Mouse (Mus musculus) myocyte (in vitro differentiated cells): Measurements from ENCODE around the gene Efcc1. TPM values are rescaled to one million over a fixed set of nuclear protein-coding genes. Genes with fewer than 3 reads are reported as not detected.
A peak's percentile ranks its signal among the peaks of the same experiment; 100 is the strongest.

Experiments
- H3K27me3 ChIP-seq: one replicate; pipeline ENCODE4 v1.6.1; 2011; ENCODE audit not compliant: control insufficient read depth, insufficient read depth, insufficient read length
- H3K36me3 ChIP-seq: one replicate; pipeline ENCODE4 v1.6.1; 2011; ENCODE audit not compliant: control insufficient read depth, insufficient read depth
- H3K4me2 ChIP-seq: one replicate; pipeline ENCODE4 v1.6.1; 2011; ENCODE audit warnings: low read depth, control low read depth
- H3K4me3 ChIP-seq: one replicate; pipeline ENCODE4 v1.5.1; 2011; ENCODE audit warnings: mild to moderate bottlenecking, control low read depth, moderate library complexity
- H3K79me2 ChIP-seq: one replicate; pipeline ENCODE4 v1.6.1; 2011; ENCODE audit not compliant: control insufficient read depth, insufficient read depth
- H3ac ChIP-seq: one replicate; pipeline ENCODE4 v1.6.1; 2011; ENCODE audit not compliant: control insufficient read depth, insufficient read length
- CEBPB ChIP-seq: IDR thresholded peaks from 2 replicates; pipeline ENCODE4 v1.6.1; 2011; ENCODE audit warnings: mild to moderate bottlenecking, moderate library complexity; ENCODE audit not compliant: poor library complexity, insufficient read depth, severe bottlenecking
- E2F4 ChIP-seq: IDR thresholded peaks from one replicate; pipeline ENCODE4 v1.6.1; 2011; ENCODE audit warnings: mild to moderate bottlenecking, control low read depth, moderate library complexity; ENCODE audit not compliant: insufficient read depth
- MAX ChIP-seq: IDR thresholded peaks from one replicate; pipeline ENCODE4 v1.6.1; 2011; ENCODE audit warnings: low read depth, mild to moderate bottlenecking, control low read depth
- MYOD1 ChIP-seq, 3 experiments: IDR thresholded peaks; one replicate each; pipeline ENCODE4 v1.6.1; 2011; ENCODE audit warnings: control low read depth in 2 of 3, low read depth in 2 of 3, mild to moderate bottlenecking in 2 of 3, moderate library complexity in 1 of 3; ENCODE audit not compliant: insufficient read length in 2 of 3, control insufficient read depth in 1 of 3
- MYOG ChIP-seq, 3 experiments: IDR thresholded peaks; one replicate each; pipeline ENCODE4 v1.6.1; 2011; ENCODE audit warnings: control low read depth in 2 of 3, low read depth in 2 of 3, mild to moderate bottlenecking in 2 of 3; ENCODE audit not compliant: insufficient read length in 2 of 3, control insufficient read depth in 1 of 3, insufficient read depth in 1 of 3
- POLR2A ChIP-seq: IDR thresholded peaks from one replicate; pipeline ENCODE4 v1.6.1; 2011; ENCODE audit warnings: low read depth, mild to moderate bottlenecking, control low read depth, moderate library complexity; ENCODE audit not compliant: insufficient read length
- POLR2AphosphoS2 ChIP-seq: IDR thresholded peaks from one replicate; pipeline ENCODE4 v1.6.1; 2011; ENCODE audit warnings: low read depth, control low read depth; ENCODE audit not compliant: insufficient read length
- REST ChIP-seq: IDR thresholded peaks from one replicate; pipeline ENCODE4 v1.6.1; 2011; ENCODE audit warnings: mild to moderate bottlenecking, control low read depth, moderate library complexity; ENCODE audit not compliant: insufficient read depth, insufficient read length
- SRF ChIP-seq: IDR thresholded peaks from one replicate; pipeline ENCODE4 v1.6.1; 2011; ENCODE audit warnings: low read depth; ENCODE audit not compliant: control insufficient read depth, insufficient read length
- TCF12 ChIP-seq: IDR thresholded peaks from one replicate; pipeline ENCODE4 v1.6.1; 2011; ENCODE audit warnings: mild to moderate bottlenecking, control low read depth; ENCODE audit not compliant: poor library complexity, insufficient read depth, severe bottlenecking
- TCF3 ChIP-seq: IDR thresholded peaks from one replicate; pipeline ENCODE4 v1.6.1; 2011; ENCODE audit warnings: low read depth, control low read depth; ENCODE audit not compliant: insufficient read length
- USF1 ChIP-seq: IDR thresholded peaks from one replicate; pipeline ENCODE4 v1.6.1; 2011; ENCODE audit warnings: low read depth, mild to moderate bottlenecking, control low read depth, moderate library complexity
- polyA plus RNA-seq: library from polyadenylated mRNA; unstranded; fragments of >200 nt; fragmentation: generic; extraction: Trizol; gene quantifications from one replicate; pipeline ENCODE4 v1.2.1, GENCODE M21; 2012; ENCODE audit warnings: missing spikeins

The Efcc1 gene
- polyA plus RNA-seq, 1 experiment: 0.04 TPM

- H3K27me3 ChIP-seq: no peaks in the 10 kb centered on the region
- no peak overlapping the region for H3K4me2 ChIP-seq
- no peak overlapping the region for H3K4me3 ChIP-seq
- no peaks in the 10 kb centered on the region for H3K79me2 ChIP-seq
- no peaks in the 10 kb centered on the region for H3K36me3 ChIP-seq
- no peak for TF ChIP-seq REST
- no peak for TF ChIP-seq POLR2AphosphoS2
- TF ChIP-seq MAX: no peak
- TF ChIP-seq TCF3: no peak
- no peak for TF ChIP-seq E2F4
- no peak for TF ChIP-seq USF1
- TF ChIP-seq SRF: no peak
- TF ChIP-seq MYOG (IDR thresholded peaks at IDR 0.05; ENCODE audit: control insufficient read depth in 1 of 3, insufficient read depth in 1 of 3, insufficient read length in 2 of 3, low read depth in 2 of 3): no peak
- TF ChIP-seq TCF12: no peak
- TF ChIP-seq POLR2A: no peak
- no peak for TF ChIP-seq MYOD1 (IDR thresholded peaks at IDR 0.05; ENCODE audit: control insufficient read depth in 1 of 3, insufficient read length in 2 of 3, low read depth in 2 of 3)
- TF ChIP-seq CEBPB: no peak
- no peak overlapping the region for H3ac ChIP-seq
Measured at GRCm38 (mm10) chr6:87779174-87780165, 48.8 kb downstream of the Efcc1 start.

- no peaks in the 10 kb centered on the region for H3K27me3 ChIP-seq
- no peak overlapping the region for H3K4me2 ChIP-seq
- no peaks in the 10 kb centered on the region for H3K36me3 ChIP-seq
- H3K4me3 ChIP-seq: no peak overlapping the region
- no peak for TF ChIP-seq MAX
- TF ChIP-seq MYOG (IDR thresholded peaks at IDR 0.05; ENCODE audit: control insufficient read depth in 1 of 3, insufficient read depth in 1 of 3, insufficient read length in 2 of 3, low read depth in 2 of 3): no peak
- no peak for TF ChIP-seq SRF
- TF ChIP-seq CEBPB: no peak
- TF ChIP-seq TCF3: no peak
- no peak for TF ChIP-seq TCF12
- TF ChIP-seq REST: no peak
- TF ChIP-seq POLR2A: no peak
- TF ChIP-seq USF1: no peak
- no peak for TF ChIP-seq POLR2AphosphoS2
- TF ChIP-seq MYOD1 (IDR thresholded peaks at IDR 0.05; ENCODE audit: control insufficient read depth in 1 of 3, insufficient read length in 2 of 3, low read depth in 2 of 3): no peak
- TF ChIP-seq E2F4: no peak
- H3ac ChIP-seq: no peak overlapping the region
- H3K79me2 ChIP-seq: no peaks in the 10 kb centered on the region
Measured at GRCm38 (mm10) chr6:87780546-87781301, 50.1 kb downstream of the Efcc1 start.

GRCm38 (mm10) chr6:87784033-87784432 is 53.4 kb downstream of the Efcc1 start:
- H3K79me2 ChIP-seq: no peaks in the 10 kb centered on the region
- no peak overlapping the region for H3ac ChIP-seq
- H3K4me2 ChIP-seq: no peak overlapping the region
- no peaks in the 10 kb centered on the region for H3K36me3 ChIP-seq
- no peaks in the 10 kb centered on the region for H3K27me3 ChIP-seq
- H3K4me3 ChIP-seq: no peak overlapping the region
- no peak for TF ChIP-seq TCF3
- no peak for TF ChIP-seq MAX
- TF ChIP-seq MYOG (IDR thresholded peaks at IDR 0.05; ENCODE audit: control insufficient read depth in 1 of 3, insufficient read depth in 1 of 3, insufficient read length in 2 of 3, low read depth in 2 of 3): no peak
- no peak for TF ChIP-seq CEBPB
- TF ChIP-seq E2F4: no peak
- TF ChIP-seq REST: no peak
- TF ChIP-seq TCF12: no peak
- no peak for TF ChIP-seq SRF
- no peak for TF ChIP-seq POLR2AphosphoS2
- no peak for TF ChIP-seq POLR2A
- TF ChIP-seq USF1: no peak
- no peak for TF ChIP-seq MYOD1 (IDR thresholded peaks at IDR 0.05; ENCODE audit: control insufficient read depth in 1 of 3, insufficient read length in 2 of 3, low read depth in 2 of 3)

- no peak for TF ChIP-seq MAX
- no peak for TF ChIP-seq TCF12
- no peak for TF ChIP-seq CEBPB
- no peak for TF ChIP-seq E2F4
- Histone ChIP-seq H3K4me2 (peak overlapping the region; percentile 6), H3K79me2 (no peaks in the 10 kb centered on the region), H3K4me3 (no peak overlapping the region), H3K27me3 (no peaks in the 10 kb centered on the region), H3K36me3 (no peaks in the 10 kb centered on the region), H3ac (no peak overlapping the region)
Measured at GRCm38 (mm10) chr6:87786621-87787020, 56.0 kb downstream of the Efcc1 start.
